Mouse (Mus musculus) neural tube, embryonic 11.5 days (tissue): ENCODE results near the gene Sptb. TPM values are rescaled to one million over a fixed set of nuclear protein-coding genes. Genes with fewer than 3 reads are reported as not detected.

Source experiments
- ATAC-seq: fragments of 200-750 bp; cut with Nextera tagmentation; 2 replicates; pipeline ENCODE4 v1.8.0; 2017; ENCODE audit warnings: moderate number of reproducible peaks, mild to moderate bottlenecking, moderate TSS enrichment, moderate library complexity; ENCODE audit not compliant: insufficient read depth, low FRiP score, low TSS enrichment
- DNase-seq: peaks from one replicate; pipeline ENCODE4 v3.0.0-alpha.2; 2015; ENCODE audit warnings: low spot score
- H3K27ac ChIP-seq: fragments of 300-500 bp; sonication (generic); 2 replicates; pipeline ENCODE4 v1.5.1; 2014; ENCODE audit warnings: low read depth, mild to moderate bottlenecking, low read length
- H3K27me3 ChIP-seq: fragments of 300-500 bp; sonication (generic); 2 replicates; pipeline ENCODE4 v1.6.1; 2014; ENCODE audit warnings: mild to moderate bottlenecking, low read length, mixed read lengths; ENCODE audit not compliant: control insufficient read depth, insufficient read depth
- H3K36me3 ChIP-seq: fragments of 300-500 bp; sonication (generic); 2 replicates; pipeline ENCODE4 v1.6.1; 2014; ENCODE audit warnings: mild to moderate bottlenecking, low read length, moderate library complexity, mixed read lengths; ENCODE audit not compliant: control insufficient read depth, insufficient read depth
- H3K4me1 ChIP-seq: fragments of 300-500 bp; sonication (generic); 2 replicates; pipeline ENCODE4 v1.6.1; 2014; ENCODE audit warnings: low read length, mixed read lengths; ENCODE audit not compliant: control insufficient read depth, insufficient read depth
- H3K4me2 ChIP-seq: fragments of 300-500 bp; sonication (generic); 2 replicates; pipeline ENCODE4 v1.6.1; 2014; ENCODE audit warnings: low read depth, mild to moderate bottlenecking, moderate library complexity
- H3K4me3 ChIP-seq: fragments of 300-500 bp; sonication (generic); 2 replicates; pipeline ENCODE4 v1.5.1; 2014; ENCODE audit warnings: low read depth, low read length
- H3K9ac ChIP-seq: fragments of 300-500 bp; sonication (generic); 2 replicates; pipeline ENCODE4 v1.6.1; 2014; ENCODE audit warnings: mild to moderate bottlenecking, low read length
- H3K9me3 ChIP-seq: fragments of 300-500 bp; sonication (generic); 2 replicates; pipeline ENCODE4 v1.6.1; 2016; ENCODE audit warnings: low read length; ENCODE audit not compliant: control insufficient read depth
- WGBS: fragments of 180-500 bp; shearing (Covaris S2); extraction: QIAGEN DNeasy Blood & Tissue Kit; methylation state at CpG from one replicate; pipeline ENCODE4 v1.1.7; 2014; 5-methylcytosine and 5-hydroxymethylcytosine counted together
- polyA plus RNA-seq: library from polyadenylated mRNA; unstranded; fragments of >200 nt; fragmentation: Nextera tagmentation; extraction: Ambion mirVana; gene quantifications from 2 replicates; pipeline ENCODE4 v1.2.1, GENCODE M21; 2014

The Sptb gene
- polyA plus RNA-seq, 1 experiment from 2014 or later: 4.1 TPM

GRCm38 (mm10) chr12:76566284-76566683 lies 144.1 kb downstream of the Sptb start:
- no peak for ATAC-seq
- no peak for DNase-seq

GRCm38 (mm10) chr12:76562196-76562595 lies 148.2 kb downstream of the Sptb start:
- H3K27ac ChIP-seq: no peak overlapping the region
- H3K4me2 ChIP-seq: no peak overlapping the region
- H3K27me3 ChIP-seq: no peaks in the 10 kb centered on the region
- WGBS: 82% methylated on average over 4 of the region's 4 CpGs
- no peak overlapping the region for H3K4me3 ChIP-seq
- no peaks in the 10 kb centered on the region for H3K9me3 ChIP-seq
- ATAC-seq (no peak), DNase-seq (no peak)
- H3K9ac ChIP-seq: no peak overlapping the region
- H3K36me3 ChIP-seq: peaks cover 3% of the 10 kb centered on the region; the same call in 1 of the 2 replicates
- no peaks in the 10 kb centered on the region for H3K4me1 ChIP-seq

More at GRCm38 (mm10) chr12:76566284-76566683, 144.1 kb downstream of the Sptb start:
- H3K4me1 ChIP-seq: no peaks in the 10 kb centered on the region
- WGBS: 95% methylated on average over 10 of the region's 10 CpGs
- H3K27me3 ChIP-seq: no peaks in the 10 kb centered on the region
- no peaks in the 10 kb centered on the region for H3K9me3 ChIP-seq
- H3K9ac ChIP-seq: no peak overlapping the region
- H3K27ac ChIP-seq: no peak overlapping the region
- no peak overlapping the region for H3K4me2 ChIP-seq
- no peak overlapping the region for H3K4me3 ChIP-seq
- peaks cover 3% of the 10 kb centered on the region; the same call in 1 of the 2 replicates for H3K36me3 ChIP-seq

GRCm38 (mm10) chr12:76558206-76558605 lies 152.1 kb downstream of the Sptb start:
- Histone ChIP-seq H3K27me3 (no peaks in the 10 kb centered on the region), H3K9me3 (no peaks in the 10 kb centered on the region), H3K27ac (no peak overlapping the region), H3K4me2 (no peak overlapping the region), H3K36me3 (no peaks in the 10 kb centered on the region; the same call in 1 of the 2 replicates), H3K4me1 (no peaks in the 10 kb centered on the region), H3K4me3 (no peak overlapping the region), H3K9ac (no peak overlapping the region)
- DNase-seq (no peak), ATAC-seq (no peak)
- 70% methylated on average over 5 of the region's 5 CpGs for WGBS

GRCm38 (mm10) chr12:76556745-76557389 lies 153.5 kb downstream of the Sptb start:
- DNase-seq (no peak), ATAC-seq (no peak)
- no peaks in the 10 kb centered on the region for H3K4me1 ChIP-seq
- no peaks in the 10 kb centered on the region for H3K27me3 ChIP-seq
- H3K9me3 ChIP-seq: no peaks in the 10 kb centered on the region
- no peak overlapping the region for H3K4me2 ChIP-seq
- 30% methylated on average over 6 of the region's 6 CpGs for WGBS
- H3K36me3 ChIP-seq: no peaks in the 10 kb centered on the region; the same call in 1 of the 2 replicates
- H3K9ac ChIP-seq: no peak overlapping the region
- no peak overlapping the region for H3K4me3 ChIP-seq
- no peak overlapping the region for H3K27ac ChIP-seq

GRCm38 (mm10) chr12:76556187-76556586 lies 154.2 kb downstream of the Sptb start:
- Histone ChIP-seq H3K27ac (no peak overlapping the region), H3K4me3 (no peak overlapping the region)
- no peak for ATAC-seq

GRCm38 (mm10) chr12:76554871-76555386 lies 155.4 kb downstream of the Sptb start:
- no peak for DNase-seq
- no peaks in the 10 kb centered on the region for H3K4me1 ChIP-seq
- H3K27me3 ChIP-seq: no peaks in the 10 kb centered on the region
- no peak overlapping the region for H3K9ac ChIP-seq
- H3K9me3 ChIP-seq: no peaks in the 10 kb centered on the region
- no peak overlapping the region for H3K4me2 ChIP-seq
- H3K36me3 ChIP-seq: no peaks in the 10 kb centered on the region; the same call in 1 of the 2 replicates
- H3K4me3 ChIP-seq: no peak overlapping the region
- WGBS: 88% methylated on average over 3 of the region's 3 CpGs
- ATAC-seq: no peak
- H3K27ac ChIP-seq: no peak overlapping the region

More at GRCm38 (mm10) chr12:76556187-76556586, 154.2 kb downstream of the Sptb start:
- H3K36me3 ChIP-seq: no peaks in the 10 kb centered on the region; the same call in 1 of the 2 replicates
- no peak for DNase-seq
- no peaks in the 10 kb centered on the region for H3K4me1 ChIP-seq
- no peak overlapping the region for H3K9ac ChIP-seq
- H3K4me2 ChIP-seq: no peak overlapping the region
- H3K9me3 ChIP-seq: no peaks in the 10 kb centered on the region
- H3K27me3 ChIP-seq: no peaks in the 10 kb centered on the region
- 59% methylated on average over 7 of the region's 7 CpGs for WGBS

GRCm38 (mm10) chr12:76554392-76554791 lies 156.0 kb downstream of the Sptb start:
- ATAC-seq (no peak), DNase-seq (no peak)
- WGBS: 92% methylated on average over 3 of the region's 3 CpGs
- Histone ChIP-seq H3K9ac (no peak overlapping the region), H3K9me3 (no peaks in the 10 kb centered on the region), H3K27ac (no peak overlapping the region), H3K4me2 (no peak overlapping the region), H3K27me3 (no peaks in the 10 kb centered on the region), H3K36me3 (no peaks in the 10 kb centered on the region), H3K4me1 (no peaks in the 10 kb centered on the region), H3K4me3 (no peak overlapping the region)

GRCm38 (mm10) chr12:76553917-76554316 lies 156.4 kb downstream of the Sptb start:
- no peak overlapping the region for H3K4me3 ChIP-seq
- no peaks in the 10 kb centered on the region for H3K27me3 ChIP-seq
- 77% methylated on average over 7 of the region's 7 CpGs for WGBS
- H3K36me3 ChIP-seq: no peaks in the 10 kb centered on the region
- no peak overlapping the region for H3K4me2 ChIP-seq
- ATAC-seq (no peak), DNase-seq (no peak)
- no peaks in the 10 kb centered on the region for H3K9me3 ChIP-seq
- no peak overlapping the region for H3K27ac ChIP-seq
- no peak overlapping the region for H3K9ac ChIP-seq
- H3K4me1 ChIP-seq: no peaks in the 10 kb centered on the region

- no peak for DNase-seq
These were observed 157.4 kb downstream of the Sptb start for GRCm38 (mm10) chr12:76552958-76553357.

More at GRCm38 (mm10) chr12:76552958-76553357, 157.4 kb downstream of the Sptb start:
- WGBS: 90% methylated on average over 4 of the region's 4 CpGs
- ATAC-seq: no peak
- Histone ChIP-seq H3K27ac (no peak overlapping the region), H3K4me3 (no peak overlapping the region), H3K27me3 (no peaks in the 10 kb centered on the region), H3K4me2 (no peak overlapping the region), H3K36me3 (no peaks in the 10 kb centered on the region), H3K9ac (no peak overlapping the region), H3K9me3 (no peaks in the 10 kb centered on the region), H3K4me1 (peaks cover 2% of the 10 kb centered on the region)
